21 mouse cellular contexts compared by ENCODE assay signal in genomic region chr12:111311775-111312174, GRCm38 (mm10). TPM values are rescaled to one million over a fixed set of nuclear protein-coding genes. Genes with fewer than 3 reads are reported as not detected.
"Had no signal": no experiment of that assay in that cellular context is flagged by ENCODE, and none has a peak within 500 bp of the region (broad histone marks: within the 10 kb centered on the region; RNA-seq: fewer than 3 reads in every experiment).

No protein-coding gene starts in this region.

- H3K9ac ChIP-seq: lung, embryonic 14.5 days; midbrain, embryonic 12.5 days; neural tube, embryonic 13.5 days; neural tube, embryonic 15.5 days had no signal

- H3K4me2 ChIP-seq: lung, embryonic 14.5 days; midbrain, embryonic 12.5 days; neural tube, embryonic 13.5 days; neural tube, embryonic 15.5 days had no signal

- ATAC-seq: midbrain, embryonic 16.5 days had no signal

- H3K4me1 ChIP-seq: midbrain, embryonic 10.5 days; midbrain, embryonic 12.5 days; neural tube, embryonic 13.5 days; neural tube, embryonic 15.5 days had no signal

- H3K27ac ChIP-seq: midbrain, embryonic 10.5 days; midbrain, embryonic 12.5 days; neural tube, embryonic 13.5 days; neural tube, embryonic 15.5 days had no signal

- DNase-seq: lung, adult 18-20 months; lung, embryonic 14.5 days; lung, postnatal 10 days; lung, postnatal 4 days; midbrain, embryonic 14.5 days; retina, postnatal 1 day; right cerebral cortex, adult 18-20 months; right cerebral cortex, postnatal 25 days; right cerebral cortex, postnatal 4 days; spleen, adult 18-20 months; thymus, adult 18-20 months; thymus, postnatal 14 days; thymus, postnatal 4 days had no signal

- H3K4me3 ChIP-seq: midbrain, embryonic 10.5 days; midbrain, embryonic 12.5 days; myocyte; neural tube, embryonic 13.5 days; neural tube, embryonic 15.5 days had no signal

- H3K9me3 ChIP-seq: midbrain, embryonic 10.5 days; midbrain, embryonic 12.5 days; neural tube, embryonic 13.5 days; neural tube, embryonic 15.5 days had no signal

- H3K27me3 ChIP-seq: midbrain, embryonic 12.5 days; neural tube, embryonic 13.5 days; neural tube, embryonic 15.5 days had no signal

RNA-seq across cellular contexts. Expression of gene Amn, which starts 40.9 kb away (rescaled TPM):
- polyA plus RNA-seq: neural tube, embryonic 11.5 days; stomach, embryonic 14.5 days had no signal
